Mouse (Mus musculus): ENCODE measurements around the gene Sprr3. TPM values are rescaled to one million over a fixed set of nuclear protein-coding genes. Genes with fewer than 3 reads are reported as not detected.
"Not testable (repeated sequence)": the region's sequence is repeated elsewhere in the genome, so short reads cannot be mapped to it uniquely, and the experiment has no call there.

The Sprr3 gene
- polyA plus RNA-seq (2016; fragmentation: Nextera tagmentation; extraction: Ambion mirVana) = not detected in 2 replicates

GRCm38 (mm10) chr3:92458620-92459019, at the start of gene Sprr3:
Sprr3 (minus strand) TSS chr3:92458720.
- DNase-seq (ENCODE audit: extremely low spot score, low spot score) = no peak
- H3K36me3 ChIP-seq (replicated peaks) = no peaks in the 10 kb centered on the region
- no peaks in the 10 kb centered on the region for H3K27me3 ChIP-seq (ENCODE audit: poor library complexity, severe bottlenecking)
- no peaks in the 10 kb centered on the region for H3K9me3 ChIP-seq
- no peak within 1 kb of the TSS for H3K4me3 ChIP-seq
- no peaks in the 10 kb centered on the region for H3K4me1 ChIP-seq
- H3K27ac ChIP-seq = no peak within 1 kb of the TSS
- WGBS = 77% methylated on average over 2 of the region's 2 CpGs

GRCm38 (mm10) chr3:92508185-92508584, 49.7 kb upstream of the Sprr3 start:
- WGBS = 88% methylated on average over 1 of the region's 1 CpGs
- no peaks in the 10 kb centered on the region for H3K27me3 ChIP-seq (ENCODE audit: poor library complexity, severe bottlenecking)
- H3K4me3 ChIP-seq = no peak overlapping the region
- no peak for DNase-seq (ENCODE audit: extremely low spot score, low spot score)
- H3K9me3 ChIP-seq = no peaks in the 10 kb centered on the region
- H3K36me3 ChIP-seq (replicated peaks) = no peaks in the 10 kb centered on the region
- no peak overlapping the region for H3K27ac ChIP-seq
- H3K4me1 ChIP-seq = no peaks in the 10 kb centered on the region

- H3K27me3 ChIP-seq (ENCODE audit: poor library complexity, severe bottlenecking) = no peaks in the 10 kb centered on the region
- no peaks in the 10 kb centered on the region for H3K4me1 ChIP-seq
- H3K36me3 ChIP-seq (replicated peaks) = no peaks in the 10 kb centered on the region
- H3K27ac ChIP-seq = no peak overlapping the region
- no peak overlapping the region for H3K4me3 ChIP-seq
- no peak for DNase-seq (ENCODE audit: extremely low spot score, low spot score)
- no peaks in the 10 kb centered on the region for H3K9me3 ChIP-seq
Measured at GRCm38 (mm10) chr3:92503528-92503927, 45.0 kb upstream of the Sprr3 start.

GRCm38 (mm10) chr3:92500393-92500792, 41.9 kb upstream of the Sprr3 start, which contains the start of gene Sprr4:
Sprr4 (minus strand) TSS chr3:92500493.
- no peak for DNase-seq (ENCODE audit: extremely low spot score, low spot score)
- WGBS = 97% methylated on average over 1 of the region's 1 CpGs
- Histone ChIP-seq H3K9me3 (no peaks in the 10 kb centered on the region), H3K27me3 (ENCODE audit: poor library complexity, severe bottlenecking) (no peaks in the 10 kb centered on the region), H3K4me1 (no peaks in the 10 kb centered on the region), H3K36me3 (replicated peaks) (no peaks in the 10 kb centered on the region), H3K27ac (no peak within 1 kb of the TSS), H3K4me3 (no peak within 1 kb of the TSS)

- H3K9me3 ChIP-seq; H3K36me3 ChIP-seq (replicated peaks); H3K27me3 ChIP-seq (ENCODE audit: poor library complexity, severe bottlenecking); H3K4me3 ChIP-seq; H3K27ac ChIP-seq; H3K4me1 ChIP-seq; DNase-seq (ENCODE audit: extremely low spot score, low spot score): not testable (repeated sequence)
Measured at GRCm38 (mm10) chr3:92490262-92490661, 31.7 kb upstream of the Sprr3 start.

GRCm38 (mm10) chr3:92486307-92486706, 27.8 kb upstream of the Sprr3 start:
- no peaks in the 10 kb centered on the region for H3K27me3 ChIP-seq (ENCODE audit: poor library complexity, severe bottlenecking)
- no peak overlapping the region for H3K4me3 ChIP-seq
- 48% methylated on average over 1 of the region's 1 CpGs for WGBS
- no peak overlapping the region for H3K27ac ChIP-seq
- DNase-seq (ENCODE audit: extremely low spot score, low spot score) = no peak
- no peaks in the 10 kb centered on the region for H3K36me3 ChIP-seq (replicated peaks)
- H3K9me3 ChIP-seq = no peaks in the 10 kb centered on the region
- H3K4me1 ChIP-seq = no peaks in the 10 kb centered on the region

GRCm38 (mm10) chr3:92485863-92486262, 27.3 kb upstream of the Sprr3 start, which contains the start of gene Sprr1a:
Sprr1a (minus strand) TSS chr3:92485895.
- Histone ChIP-seq H3K4me1 (no peaks in the 10 kb centered on the region), H3K36me3 (replicated peaks) (no peaks in the 10 kb centered on the region), H3K4me3 (no peak within 1 kb of the TSS), H3K27me3 (ENCODE audit: poor library complexity, severe bottlenecking) (no peaks in the 10 kb centered on the region), H3K27ac (no peak within 1 kb of the TSS), H3K9me3 (no peaks in the 10 kb centered on the region)
- DNase-seq (ENCODE audit: extremely low spot score, low spot score) = no peak

- H3K27ac ChIP-seq; H3K9me3 ChIP-seq; DNase-seq (ENCODE audit: extremely low spot score, low spot score); H3K36me3 ChIP-seq (replicated peaks); H3K4me1 ChIP-seq; H3K27me3 ChIP-seq (ENCODE audit: poor library complexity, severe bottlenecking); H3K4me3 ChIP-seq: not testable (repeated sequence)
Measured at GRCm38 (mm10) chr3:92481249-92481648, 22.7 kb upstream of the Sprr3 start.

- WGBS = 91% methylated on average over 2 of the region's 2 CpGs
- Histone ChIP-seq H3K36me3 (replicated peaks) (no peaks in the 10 kb centered on the region), H3K4me3 (no peak overlapping the region), H3K27ac (no peak overlapping the region), H3K9me3 (no peaks in the 10 kb centered on the region), H3K4me1 (peaks cover 19% of the 10 kb centered on the region), H3K27me3 (ENCODE audit: poor library complexity, severe bottlenecking) (no peaks in the 10 kb centered on the region)
- DNase-seq (ENCODE audit: extremely low spot score, low spot score) = no peak
Measured at GRCm38 (mm10) chr3:92470111-92470510, 11.6 kb upstream of the Sprr3 start.

GRCm38 (mm10) chr3:92467424-92467823, 8.9 kb upstream of the Sprr3 start:
- Histone ChIP-seq H3K27me3 (ENCODE audit: poor library complexity, severe bottlenecking) (no peaks in the 10 kb centered on the region), H3K36me3 (replicated peaks) (no peaks in the 10 kb centered on the region), H3K4me3 (no peak overlapping the region), H3K9me3 (no peaks in the 10 kb centered on the region), H3K4me1 (peaks cover 19% of the 10 kb centered on the region), H3K27ac (no peak overlapping the region)
- DNase-seq (ENCODE audit: extremely low spot score, low spot score) = no peak

GRCm38 (mm10) chr3:92466576-92466975, 8.1 kb upstream of the Sprr3 start:
- no peak overlapping the region for H3K4me3 ChIP-seq
- no peaks in the 10 kb centered on the region for H3K27me3 ChIP-seq (ENCODE audit: poor library complexity, severe bottlenecking)
- no peak overlapping the region for H3K27ac ChIP-seq
- H3K36me3 ChIP-seq (replicated peaks) = no peaks in the 10 kb centered on the region
- DNase-seq (ENCODE audit: extremely low spot score, low spot score) = no peak
- 85% methylated on average over 1 of the region's 1 CpGs for WGBS
- H3K9me3 ChIP-seq = no peaks in the 10 kb centered on the region
- peaks cover 19% of the 10 kb centered on the region for H3K4me1 ChIP-seq

- DNase-seq (ENCODE audit: extremely low spot score, low spot score) = no peak
- no peak overlapping the region for H3K4me3 ChIP-seq
- H3K27me3 ChIP-seq (ENCODE audit: poor library complexity, severe bottlenecking) = no peaks in the 10 kb centered on the region
- H3K4me1 ChIP-seq = no peaks in the 10 kb centered on the region
- H3K36me3 ChIP-seq (replicated peaks) = no peaks in the 10 kb centered on the region
- 91% methylated on average over 5 of the region's 5 CpGs for WGBS
- no peak overlapping the region for H3K27ac ChIP-seq
- H3K9me3 ChIP-seq = no peaks in the 10 kb centered on the region
Measured at GRCm38 (mm10) chr3:92455151-92455550, 3.4 kb downstream of the Sprr3 start.

GRCm38 (mm10) chr3:92440177-92440576, 18.3 kb downstream of the Sprr3 start:
- no peak overlapping the region for H3K4me3 ChIP-seq
- H3K27me3 ChIP-seq (ENCODE audit: poor library complexity, severe bottlenecking) = no peaks in the 10 kb centered on the region
- H3K27ac ChIP-seq = no peak overlapping the region
- H3K4me1 ChIP-seq = no peaks in the 10 kb centered on the region
- H3K36me3 ChIP-seq (replicated peaks) = no peaks in the 10 kb centered on the region
- H3K9me3 ChIP-seq = no peaks in the 10 kb centered on the region
- DNase-seq (ENCODE audit: extremely low spot score, low spot score) = no peak
- 94% methylated on average over 3 of the region's 3 CpGs for WGBS

- Histone ChIP-seq H3K9me3 (no peaks in the 10 kb centered on the region), H3K36me3 (replicated peaks) (no peaks in the 10 kb centered on the region), H3K4me1 (no peaks in the 10 kb centered on the region), H3K27ac (no peak within 1 kb of the TSS), H3K4me3 (no peak within 1 kb of the TSS), H3K27me3 (ENCODE audit: poor library complexity, severe bottlenecking) (no peaks in the 10 kb centered on the region)
- 93% methylated on average over 3 of the region's 3 CpGs for WGBS
- no peak for DNase-seq (ENCODE audit: extremely low spot score, low spot score)
Measured at GRCm38 (mm10) chr3:92438689-92439088, 19.8 kb downstream of the Sprr3 start, which contains the start of gene Sprr1b. Sprr1b (minus strand) TSS chr3:92438789.
